Mouse (Mus musculus) CH12.LX (cell line): Measurements from ENCODE around the gene Rpl18.

Experiments
- CHD2 ChIP-seq: IDR thresholded peaks from 2 replicates; pipeline ENCODE4 v1.6.1; 2011; ENCODE audit warnings: low read length, improper control_type of control experiment
- CTCF ChIP-seq, 2 experiments: IDR thresholded peaks in 1 of 2; conservative IDR thresholded peaks in 1 of 2; 2 replicates each; pipeline ENCODE4 v1.5.1; 2011 to 2012; ENCODE audit warnings: low read depth in 2 of 2, low read length in 2 of 2, improper control_type of control experiment in 1 of 2, inconsistent platforms in 1 of 2, mild to moderate bottlenecking in 1 of 2, moderate library complexity in 1 of 2
- ELF1 ChIP-seq: IDR thresholded peaks from 2 replicates; pipeline ENCODE4 v1.6.1; 2014; ENCODE audit warnings: low read depth, mild to moderate bottlenecking, inconsistent platforms, low read length, improper control_type of control experiment
- EP300 ChIP-seq: IDR thresholded peaks from 2 replicates; pipeline ENCODE4 v1.6.1; 2011; ENCODE audit warnings: low read length, improper control_type of control experiment
- ETS1 ChIP-seq: conservative IDR thresholded peaks from 2 replicates; pipeline ENCODE4 v1.6.1; 2012; ENCODE audit warnings: low read depth, mild to moderate bottlenecking, inconsistent platforms, low read length, improper control_type of control experiment, moderate library complexity
- MAX ChIP-seq: IDR thresholded peaks from 2 replicates; pipeline ENCODE4 v1.6.1; 2011; ENCODE audit warnings: low read length, improper control_type of control experiment
- POLR2A ChIP-seq: IDR thresholded peaks from 2 replicates; pipeline ENCODE4 v1.6.1; 2011; ENCODE audit warnings: low read depth, mild to moderate bottlenecking, improper control_type of control experiment, low read length
- SIN3A ChIP-seq: IDR thresholded peaks from 2 replicates; pipeline ENCODE4 v1.6.1; 2012; ENCODE audit warnings: low read length, improper control_type of control experiment, inconsistent platforms
- TBP ChIP-seq: conservative IDR thresholded peaks from 2 replicates; pipeline ENCODE4 v1.6.1; 2011; ENCODE audit warnings: low read depth, low read length, improper control_type of control experiment
- TCF12 ChIP-seq: IDR thresholded peaks from 2 replicates; pipeline ENCODE4 v1.6.1; 2014; ENCODE audit warnings: low read depth, mild to moderate bottlenecking, inconsistent platforms, low read length, improper control_type of control experiment
- ZNF384 ChIP-seq: IDR thresholded peaks from 2 replicates; pipeline ENCODE4 v1.6.1; 2012; ENCODE audit warnings: low read depth, low read length, improper control_type of control experiment, inconsistent platforms

DNA sequence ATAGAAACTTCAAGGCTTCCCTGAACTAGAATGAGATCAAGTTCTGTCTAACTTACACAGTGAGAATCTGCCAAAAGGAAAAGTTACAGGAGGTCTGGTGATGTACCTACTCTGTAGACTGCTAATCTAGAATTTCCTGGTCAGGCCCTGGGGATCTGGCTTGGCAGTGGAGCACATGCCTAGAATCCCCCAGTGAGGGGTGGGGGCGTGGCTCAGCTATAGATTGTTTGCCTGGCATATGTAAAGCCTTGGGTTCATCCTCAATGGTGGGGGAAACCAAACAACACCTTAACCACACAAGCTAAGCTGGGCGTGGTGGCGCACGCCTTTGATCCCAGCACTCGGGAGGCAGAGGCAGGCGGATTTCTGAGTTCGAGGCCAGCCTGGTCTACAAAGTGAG lies 17.4 kb upstream of the Rpl18 start:
- no peak for TF ChIP-seq CTCF (conservative IDR thresholded peaks at IDR 0.05 in 1 of 2, IDR thresholded peaks at IDR 0.05 in 1 of 2; ENCODE audit: low read depth in 2 of 2, low read length in 2 of 2)
- TF ChIP-seq ELF1: no peak
- no peak for TF ChIP-seq POLR2A
- TF ChIP-seq ZNF384: no peak
- no peak for TF ChIP-seq CHD2
- no peak for TF ChIP-seq MAX
- no peak for TF ChIP-seq EP300
- no peak for TF ChIP-seq TCF12
- no peak for TF ChIP-seq TBP
- no peak for TF ChIP-seq ETS1
- TF ChIP-seq SIN3A: no peak
